Mouse (Mus musculus) forebrain, postnatal 0 days (tissue): ENCODE data around the gene Traf4. TPM values are rescaled to one million over a fixed set of nuclear protein-coding genes. Genes with fewer than 3 reads are reported as not detected.
A peak's percentile ranks its signal among the peaks of the same experiment; 100 is the strongest.

ENCODE experiments used
- ATAC-seq: fragments of 200-750 bp; cut with Nextera tagmentation; 2 replicates; pipeline ENCODE4 v1.8.0; 2017; ENCODE audit warnings: mild to moderate bottlenecking, moderate library complexity
- DNase-seq: peaks from one replicate; pipeline ENCODE4 v3.0.0-alpha.2; 2015
- H3K27ac ChIP-seq: fragments of 300-500 bp; sonication (generic); 2 replicates; pipeline ENCODE4 v1.5.1; 2014; ENCODE audit warnings: low read depth, mild to moderate bottlenecking, antibody characterized with exemption, low read length, moderate library complexity, mixed read lengths
- H3K27me3 ChIP-seq: fragments of 300-500 bp; sonication (generic); 2 replicates; pipeline ENCODE4 v1.6.1; 2014; ENCODE audit warnings: mild to moderate bottlenecking, low read length, mixed read lengths; ENCODE audit not compliant: insufficient read depth
- H3K36me3 ChIP-seq: fragments of 300-500 bp; sonication (generic); 2 replicates; pipeline ENCODE4 v1.6.1; 2014; ENCODE audit warnings: mild to moderate bottlenecking, moderate library complexity; ENCODE audit not compliant: insufficient read depth
- H3K4me1 ChIP-seq: fragments of 300-500 bp; sonication (generic); 2 replicates; pipeline ENCODE4 v1.6.1; 2014; ENCODE audit warnings: antibody characterized with exemption; ENCODE audit not compliant: insufficient read depth
- H3K4me2 ChIP-seq: fragments of 300-500 bp; sonication (generic); 2 replicates; pipeline ENCODE4 v1.6.1; 2014; ENCODE audit warnings: low read depth, mild to moderate bottlenecking, moderate library complexity
- H3K4me3 ChIP-seq: fragments of 300-500 bp; sonication (generic); 2 replicates; pipeline ENCODE4 v1.5.1; 2014; ENCODE audit warnings: low read depth, low read length, mixed read lengths
- H3K9ac ChIP-seq: fragments of 300-500 bp; sonication (generic); 2 replicates; pipeline ENCODE4 v1.6.1; 2014; ENCODE audit warnings: mild to moderate bottlenecking
- H3K9me3 ChIP-seq: fragments of 300-500 bp; sonication (generic); 2 replicates; pipeline ENCODE4 v1.6.1; 2016; ENCODE audit warnings: low read length
- CTCF ChIP-seq: sonication (generic); IDR thresholded peaks from 2 replicates; pipeline ENCODE4 v1.5.1; 2016; ENCODE audit warnings: antibody characterized with exemption, control low read depth, low read depth
- WGBS: fragments of 180-500 bp; shearing (Covaris S2); extraction: QIAGEN DNeasy Blood & Tissue Kit; methylation state at CpG from one replicate; pipeline ENCODE4 v1.1.7; 2014; 5-methylcytosine and 5-hydroxymethylcytosine counted together
- polyA plus RNA-seq: library from polyadenylated mRNA; unstranded; fragments of >200 nt; fragmentation: Nextera tagmentation; extraction: Ambion mirVana; gene quantifications from 2 replicates; pipeline ENCODE4 v1.2.1, GENCODE M21; 2015
- total RNA-seq: library from RNA; depleted of rRNA; stranded (reverse); fragments of >200 nt; gene quantifications from 2 replicates; pipeline ENCODE4 v1.2.3, GENCODE M21; 2014

The Traf4 gene
- total and polyA plus RNA-seq, 2 experiments from 2014 or later, result 99.0 to 104 TPM

DNA sequence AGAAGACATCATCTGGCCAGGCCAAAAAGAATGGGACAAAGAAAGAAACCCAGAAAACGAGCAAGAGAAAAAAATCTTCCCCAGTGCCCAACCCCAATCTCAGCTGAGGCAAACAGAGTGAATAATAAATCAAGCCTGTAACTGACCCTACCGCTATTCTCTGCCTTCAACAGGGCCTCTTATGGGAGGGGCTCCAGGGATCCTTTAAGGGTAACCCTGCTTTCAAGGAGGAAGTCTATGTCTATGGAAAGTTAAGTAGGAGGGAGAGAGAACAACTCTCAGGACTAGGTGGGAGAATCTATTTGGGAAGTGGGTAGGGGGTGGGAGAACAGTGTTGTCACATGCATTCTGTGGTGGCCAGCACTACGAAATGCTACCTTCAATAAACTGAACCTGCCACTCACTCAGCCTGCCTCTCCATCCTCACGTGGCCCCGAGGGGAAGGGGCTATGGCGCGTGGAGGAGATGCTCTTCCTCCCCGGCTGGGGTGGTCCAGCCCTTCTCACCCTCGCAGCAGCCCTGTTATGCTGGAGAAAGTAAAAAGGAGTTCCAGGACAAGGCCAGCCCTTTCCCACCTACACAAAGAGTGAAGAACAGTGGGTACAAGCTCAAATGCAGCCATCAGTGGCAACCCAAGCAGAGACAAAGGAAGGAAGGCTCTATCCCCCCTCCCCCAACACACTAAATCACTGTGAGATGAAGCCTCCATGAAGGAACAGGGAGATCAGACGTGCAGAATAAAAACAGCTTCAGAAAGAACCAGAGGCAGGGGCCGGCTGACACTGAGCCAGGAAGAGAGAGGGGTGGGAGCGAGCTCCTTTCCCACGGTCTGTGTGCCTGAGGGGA lies 40.2 kb upstream of the Traf4 start:
- no peak for TF ChIP-seq CTCF
- 65% methylated on average over 13 of the region's 13 CpGs for WGBS
- no peak for DNase-seq
- peak overlapping the region; percentile 40; the same call in 1 of the 2 replicates for H3K27ac ChIP-seq
- H3K36me3 ChIP-seq, result peaks cover 56% of the 10 kb centered on the region
- no peaks in the 10 kb centered on the region for H3K27me3 ChIP-seq
- H3K9me3 ChIP-seq, result no peaks in the 10 kb centered on the region
- no peak overlapping the region for H3K9ac ChIP-seq
- no peak overlapping the region for H3K4me3 ChIP-seq
- H3K4me2 ChIP-seq, result no peak overlapping the region
- H3K4me1 ChIP-seq, result no peaks in the 10 kb centered on the region
- ATAC-seq, result peak; percentile 23; the same call in 1 of the 2 replicates

DNA sequence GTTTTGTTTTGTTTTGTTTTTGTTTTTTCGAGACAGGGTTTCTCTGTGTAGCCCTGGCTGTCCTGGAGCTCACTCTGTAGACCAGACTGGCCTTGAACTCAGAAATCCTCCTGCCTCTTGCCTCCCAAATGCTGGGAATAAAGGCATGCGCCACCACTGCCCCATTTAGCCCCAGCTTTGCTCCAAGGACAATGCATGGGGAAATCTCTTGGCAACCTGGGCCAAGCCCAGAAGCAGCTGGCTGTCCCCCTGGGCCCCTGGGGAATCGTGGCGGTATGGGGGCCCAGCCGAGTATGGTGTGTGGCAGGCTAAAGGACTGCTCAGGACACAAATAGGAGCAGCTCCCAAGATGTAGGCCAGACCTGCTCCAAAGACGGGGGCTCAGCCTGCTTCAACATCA lies 38.9 kb upstream of the Traf4 start:
- no peak for DNase-seq
- Histone ChIP-seq H3K36me3 (peaks cover 43% of the 10 kb centered on the region), H3K27ac (no peak overlapping the region), H3K9ac (no peak overlapping the region), H3K9me3 (no peaks in the 10 kb centered on the region), H3K4me1 (no peaks in the 10 kb centered on the region), H3K4me3 (no peak overlapping the region), H3K4me2 (no peak overlapping the region), H3K27me3 (no peaks in the 10 kb centered on the region)
- WGBS, result 78% methylated on average over 6 of the region's 6 CpGs
- no peak for ATAC-seq
- no peak for TF ChIP-seq CTCF

DNA sequence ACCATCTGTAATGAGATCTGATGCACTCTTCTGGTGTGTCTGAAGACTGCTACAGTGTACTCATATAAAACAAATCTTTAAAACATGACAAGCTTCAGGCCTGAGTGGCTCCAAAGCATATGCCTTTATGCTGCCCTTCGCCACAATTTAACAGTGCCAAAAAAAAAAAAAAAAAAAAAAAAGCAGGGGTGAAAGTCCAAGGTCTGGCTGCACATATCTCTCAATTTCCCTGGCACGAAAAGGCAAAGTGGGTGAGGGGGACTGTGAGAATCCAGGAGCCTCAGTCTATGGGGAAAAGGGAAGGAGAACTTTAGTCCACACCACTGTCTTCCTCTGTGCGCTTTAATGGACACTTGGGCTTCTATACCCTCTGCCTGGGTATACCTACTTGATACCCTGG lies 37.0 kb upstream of the Traf4 start:
- no peak for ATAC-seq

GRCm38 (mm10) chr11:78195101-78195863 lies 29.9 kb upstream of the Traf4 start:
- ATAC-seq, result no peak
- Histone ChIP-seq H3K27ac (no peak overlapping the region), H3K4me3 (peak overlapping the region; percentile 24), H3K4me1 (0 out of 2 replicates have a peak, but pooled peaks cover 1% of the 10 kb centered on the region), H3K4me2 (peak overlapping the region; percentile 44), H3K27me3 (no peaks in the 10 kb centered on the region), H3K9ac (no peak overlapping the region), H3K9me3 (no peaks in the 10 kb centered on the region), H3K36me3 (peaks cover 24% of the 10 kb centered on the region)
- 63% methylated on average over 23 of the region's 23 CpGs for WGBS
- no peak for TF ChIP-seq CTCF
- no peak for DNase-seq

More for the DNA sequence above, 37.0 kb upstream of the Traf4 start:
- Histone ChIP-seq H3K4me2 (no peak overlapping the region), H3K4me3 (no peak overlapping the region), H3K4me1 (no peaks in the 10 kb centered on the region), H3K36me3 (peaks cover 24% of the 10 kb centered on the region), H3K9ac (no peak overlapping the region), H3K27ac (no peak overlapping the region), H3K27me3 (no peaks in the 10 kb centered on the region), H3K9me3 (no peaks in the 10 kb centered on the region)
- no peak for TF ChIP-seq CTCF
- 92% methylated on average over 3 of the region's 3 CpGs for WGBS
- DNase-seq, result no peak

GRCm38 (mm10) chr11:78194411-78195100 lies 29.2 kb upstream of the Traf4 start:
- no peaks in the 10 kb centered on the region for H3K27me3 ChIP-seq
- no peak for DNase-seq
- no peak for TF ChIP-seq CTCF
- H3K4me1 ChIP-seq, result peaks cover 8% of the 10 kb centered on the region; the same call in 1 of the 2 replicates
- no peak overlapping the region for H3K27ac ChIP-seq
- 6% methylated on average over 29 of the region's 30 CpGs for WGBS
- peak overlapping the region; percentile 24 for H3K4me3 ChIP-seq
- H3K36me3 ChIP-seq, result peaks cover 24% of the 10 kb centered on the region
- H3K4me2 ChIP-seq, result peak overlapping the region; percentile 44
- peak; percentile 47 for ATAC-seq
- H3K9me3 ChIP-seq, result no peaks in the 10 kb centered on the region
- 0 out of 2 replicates have a peak overlapping the region, but pooled peaks have one; percentile 22 for H3K9ac ChIP-seq

GRCm38 (mm10) chr11:78193113-78193512 lies 27.7 kb upstream of the Traf4 start, which contains the start of gene Proca1:
TSS of gene Proca1 (plus strand) at chr11:78193392.
- no peak for TF ChIP-seq CTCF
- ATAC-seq (no peak), DNase-seq (no peak)
- Histone ChIP-seq H3K36me3 (peaks cover 24% of the 10 kb centered on the region), H3K9me3 (no peaks in the 10 kb centered on the region), H3K4me1 (peaks cover 10% of the 10 kb centered on the region; the same call in 1 of the 2 replicates), H3K27me3 (no peaks in the 10 kb centered on the region), H3K4me2 (no peak within 1 kb of the TSS), H3K27ac (no peak within 1 kb of the TSS), H3K4me3 (no peak within 1 kb of the TSS), H3K9ac (no peak within 1 kb of the TSS)
- 67% methylated on average over 1 of the region's 1 CpGs for WGBS
